Mouse (Mus musculus) heart, postnatal 25 days (tissue): ENCODE results near the gene Mast1. TPM values are rescaled to one million over a fixed set of nuclear protein-coding genes. Genes with fewer than 3 reads are reported as not detected.
"Not testable (repeated sequence)": the region's sequence is repeated elsewhere in the genome, so short reads cannot be mapped to it uniquely, and the experiment has no call there.

ENCODE experiments used
- DNase-seq: peaks from one replicate; pipeline ENCODE4 v3.0.0; 2022; ENCODE audit warnings: low spot score
- intact Hi-C: fragments of 180-260 bp; cut with DNase I; formaldehyde crosslinking; loops from one replicate; pipeline ENCODE4 v1.15.1; 2025
- total RNA-seq, 2 experiments: library from RNA; stranded (reverse); gene quantifications; 2 replicates each; pipeline ENCODE4 v1.2.3; 2021

The Mast1 gene
- total RNA-seq, 2 experiments from 2014 or later: 0.08 to 0.14 TPM

DNA sequence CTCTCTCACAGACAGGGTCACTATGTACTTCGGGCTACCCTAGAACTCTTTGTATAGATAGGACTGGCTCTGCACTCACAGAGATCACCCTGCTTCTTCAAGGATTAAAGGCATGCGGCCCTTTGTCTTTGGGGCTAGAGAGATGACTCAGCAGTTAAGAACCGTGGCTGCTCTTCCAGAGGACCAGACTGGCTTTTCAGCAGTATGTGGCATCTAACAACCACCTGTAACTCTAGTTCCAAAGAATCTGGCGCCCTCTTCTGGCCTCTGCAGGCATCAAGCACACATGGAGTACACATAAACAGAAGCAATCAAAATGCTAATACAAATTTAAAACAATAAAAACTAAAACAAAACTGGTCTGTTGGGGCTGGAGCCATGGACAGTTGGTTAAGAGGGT is 23.2 kb downstream of the Mast1 start:
- DNase-seq: no peak
- intact Hi-C loops: loop anchor here (5.0 kb wide), 1 partner anchor 78 kb away; the partner anchor contains the start of gene Hook2

DNA sequence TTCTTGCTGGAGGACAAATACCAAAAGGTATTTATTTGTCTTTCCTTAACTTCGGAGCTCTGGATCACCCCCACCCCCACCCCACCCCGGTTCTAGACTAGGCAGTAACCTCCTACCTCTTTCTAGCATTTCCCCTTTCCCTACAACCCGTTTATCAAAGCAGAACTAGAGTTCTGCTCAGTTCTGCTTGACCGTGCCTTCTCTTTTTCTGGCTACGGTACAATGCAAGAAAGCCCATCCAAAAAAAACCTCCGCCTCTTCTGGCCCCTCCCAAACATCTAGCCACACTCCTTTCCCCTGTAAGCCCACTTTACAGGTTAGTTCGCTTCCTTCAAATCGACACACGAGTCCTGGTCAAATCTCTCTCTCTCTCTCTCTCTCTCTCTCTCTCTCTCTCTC is 23.7 kb downstream of the Mast1 start:
- intact Hi-C loops: loop anchor here (5.0 kb wide), 1 partner anchor 79 kb away; the partner anchor contains the start of gene Hook2
- no peak for DNase-seq

DNA sequence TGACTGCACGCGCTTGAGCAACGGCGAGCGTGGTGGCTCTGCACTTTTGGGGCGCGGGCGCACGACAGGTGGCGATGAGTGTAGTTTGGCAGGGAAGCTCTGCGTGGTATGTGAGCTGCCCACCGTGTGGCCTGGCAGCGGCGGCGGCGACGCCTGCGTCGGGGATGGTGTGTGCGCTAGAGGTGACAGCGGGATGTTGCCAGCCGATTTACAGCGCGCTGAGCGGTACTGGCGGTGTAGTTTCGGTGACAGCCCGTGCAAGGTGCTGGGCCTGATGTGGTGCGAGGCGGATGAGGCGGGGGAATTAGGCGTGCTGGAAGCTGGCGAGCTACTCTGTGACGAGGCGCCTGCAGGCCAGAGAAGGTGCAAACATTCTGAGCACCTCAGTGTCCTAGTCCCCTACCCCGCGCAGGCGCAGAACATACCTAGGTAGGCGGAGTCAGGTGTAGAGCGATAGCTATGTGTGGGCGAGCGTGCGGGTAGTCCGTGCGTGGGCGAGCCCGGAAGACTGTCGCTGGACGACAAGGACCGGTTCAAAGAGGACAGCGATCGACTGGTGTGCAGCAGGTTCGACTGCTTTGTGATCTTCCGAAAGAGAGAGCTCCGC is 24.2 kb downstream of the Mast1 start:
- DNase-seq: peak; percentile 33
- intact Hi-C loops: loop anchor here (5.0 kb wide), 1 partner anchor 79 kb away; the partner anchor contains the start of gene Hook2

DNA sequence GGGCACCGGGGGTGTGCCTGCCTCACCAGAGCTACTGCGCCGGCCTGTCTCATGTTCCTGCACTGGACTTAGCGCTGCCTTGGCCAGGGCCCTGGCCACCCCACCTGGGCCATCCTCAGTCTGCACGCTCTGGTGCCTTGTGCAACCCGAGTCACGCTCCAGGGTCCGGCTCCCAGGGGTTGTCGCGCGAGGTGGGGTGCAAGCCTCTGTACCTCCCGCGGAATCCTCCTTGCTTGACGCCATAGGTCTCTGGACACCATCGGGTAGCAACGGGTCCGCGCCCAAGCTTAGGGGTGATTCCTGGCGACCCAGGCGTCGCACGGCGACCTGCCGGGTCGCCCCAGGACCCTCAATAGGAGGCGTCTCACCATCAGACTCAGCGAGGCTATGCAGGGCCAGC is 24.8 kb downstream of the Mast1 start:
- intact Hi-C loops: loop anchor here (5.0 kb wide), 1 partner anchor 80 kb away; the partner anchor contains the start of gene Hook2
- no peak for DNase-seq

- no peak for DNase-seq
- intact Hi-C loops: loop anchor here (5.0 kb wide), 1 partner anchor 80 kb away; the partner anchor contains the start of gene Hook2
Measured at GRCm38 (mm10) chr8:84911854-84912253, 25.3 kb downstream of the Mast1 start.

- no peak for DNase-seq
- intact Hi-C loops: loop anchor here (5.0 kb wide), 1 partner anchor 82 kb away; the partner anchor contains the start of gene Hook2
Measured at GRCm38 (mm10) chr8:84910551-84910950, 26.6 kb downstream of the Mast1 start.

DNA sequence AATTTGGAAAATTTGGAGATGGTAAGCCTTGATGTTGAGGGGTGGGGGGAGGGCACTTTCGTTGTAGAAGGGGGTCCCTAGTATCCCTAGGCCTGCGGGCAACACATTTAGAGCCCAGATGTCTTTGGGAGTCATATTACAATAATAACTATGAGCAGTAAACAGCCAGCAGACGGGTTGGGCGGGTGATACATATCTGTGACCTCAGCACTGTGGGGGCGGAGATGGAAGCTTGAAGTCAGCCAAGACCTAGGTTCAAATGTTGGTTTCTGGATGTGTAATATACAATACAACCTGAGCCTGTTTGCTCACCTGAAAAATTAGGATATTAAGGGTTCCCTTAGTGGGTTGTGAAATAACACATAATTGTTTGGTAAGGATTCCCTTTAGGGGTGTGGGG is 27.2 kb downstream of the Mast1 start:
- no peak for DNase-seq
- intact Hi-C loops: loop anchor here (5.0 kb wide), 1 partner anchor 82 kb away; the partner anchor contains the start of gene Hook2

DNA sequence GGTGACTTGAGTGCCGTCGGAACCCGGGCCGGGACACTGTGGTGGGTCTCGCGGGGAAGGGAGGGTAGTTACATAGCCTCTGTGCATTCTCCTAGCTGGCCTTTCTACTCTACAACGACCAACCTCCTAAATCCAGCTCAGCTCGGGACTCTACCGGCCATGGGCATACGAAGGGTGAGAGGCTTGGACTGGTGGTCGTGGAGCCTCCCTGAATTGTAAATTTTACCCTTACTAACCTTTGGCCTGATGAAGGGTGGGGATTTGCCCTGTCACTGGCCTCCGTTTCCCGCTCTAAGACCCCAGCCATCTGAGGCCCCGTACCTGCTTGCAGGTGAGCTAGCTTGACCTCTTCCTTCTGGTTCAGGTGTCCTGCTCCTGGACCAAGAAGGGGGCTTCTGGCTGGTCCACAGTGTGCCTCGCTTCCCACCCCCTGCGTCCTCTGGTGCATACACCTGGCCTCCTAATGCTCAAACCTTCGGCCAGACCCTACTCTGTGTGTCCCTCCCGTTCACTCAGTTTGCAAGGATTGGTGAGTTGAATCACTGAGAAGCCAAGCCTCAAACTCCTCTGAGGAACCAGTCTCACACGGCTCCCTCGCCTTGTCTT is 27.9 kb downstream of the Mast1 start:
- DNase-seq: no peak
- intact Hi-C loops: no loop called here

GRCm38 (mm10) chr8:84908421-84909161 is 28.6 kb downstream of the Mast1 start, which contains the start of gene Dnase2a:
Gene Dnase2a, plus strand, starts transcription at chr8:84908560.
- DNase-seq: peak; percentile 96
- intact Hi-C loops: no loop called here

DNA sequence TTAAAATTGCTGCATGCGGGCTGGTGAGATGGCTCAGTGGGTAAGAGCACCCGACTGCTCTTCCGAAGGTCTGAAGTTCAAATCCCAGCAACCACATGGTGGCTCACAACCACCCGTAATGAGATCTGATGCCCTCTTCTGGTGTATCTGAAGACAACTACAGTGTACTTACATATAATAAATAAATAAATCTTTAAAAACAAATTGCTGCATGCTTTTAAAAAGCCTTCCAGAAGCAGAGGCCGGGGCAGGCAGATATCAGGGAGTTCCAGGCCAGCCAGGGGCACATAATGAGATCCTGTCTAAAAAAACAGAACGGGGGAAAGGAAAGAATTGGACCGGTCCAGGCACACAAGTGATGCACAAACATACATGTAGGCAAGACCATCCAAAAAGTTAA is 29.2 kb downstream of the Mast1 start:
- DNase-seq, intact Hi-C loops: not testable (repeated sequence)

DNA sequence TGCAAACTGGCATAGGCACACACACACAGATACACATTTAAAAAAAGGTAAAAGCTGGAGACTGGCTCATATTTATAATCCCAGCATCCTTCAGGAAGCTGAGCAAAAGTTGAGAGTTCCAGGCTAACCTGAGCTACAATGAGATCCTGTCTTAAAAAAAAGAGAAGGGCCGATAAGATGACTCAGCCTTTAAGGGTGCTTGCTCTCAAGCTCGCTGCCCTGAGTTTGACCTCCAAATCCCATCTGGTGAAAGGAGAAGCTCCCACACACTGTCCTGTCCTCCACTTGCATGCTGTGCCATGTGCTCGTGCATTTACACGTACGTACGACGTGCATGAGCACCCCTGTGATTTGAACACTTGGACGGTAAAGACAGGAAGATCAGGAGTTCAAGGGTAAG is 29.7 kb downstream of the Mast1 start:
- no peak for DNase-seq
- intact Hi-C loops: no loop called here

DNA sequence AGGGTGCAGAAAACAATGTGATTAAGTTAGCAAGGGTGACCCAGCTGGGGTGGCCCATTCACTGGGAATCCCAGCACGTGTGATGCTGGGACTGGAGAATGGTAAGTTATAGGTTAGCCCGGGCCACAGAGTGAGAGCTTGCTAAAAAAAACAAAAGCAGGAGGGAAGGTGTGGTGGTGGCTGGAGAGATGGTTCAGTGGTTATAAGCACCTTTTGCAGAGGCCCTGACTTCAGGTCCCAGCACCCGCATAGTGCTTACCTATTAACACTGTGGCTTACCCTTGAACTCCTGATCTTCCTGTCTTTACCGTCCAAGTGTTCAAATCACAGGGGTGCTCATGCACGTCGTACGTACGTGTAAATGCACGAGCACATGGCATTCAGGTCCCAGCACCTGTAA is 30.1 kb downstream of the Mast1 start:
- intact Hi-C loops: no loop called here
- no peak for DNase-seq

GRCm38 (mm10) chr8:84904351-84904750 is 32.8 kb downstream of the Mast1 start:
- DNase-seq: no peak

DNA sequence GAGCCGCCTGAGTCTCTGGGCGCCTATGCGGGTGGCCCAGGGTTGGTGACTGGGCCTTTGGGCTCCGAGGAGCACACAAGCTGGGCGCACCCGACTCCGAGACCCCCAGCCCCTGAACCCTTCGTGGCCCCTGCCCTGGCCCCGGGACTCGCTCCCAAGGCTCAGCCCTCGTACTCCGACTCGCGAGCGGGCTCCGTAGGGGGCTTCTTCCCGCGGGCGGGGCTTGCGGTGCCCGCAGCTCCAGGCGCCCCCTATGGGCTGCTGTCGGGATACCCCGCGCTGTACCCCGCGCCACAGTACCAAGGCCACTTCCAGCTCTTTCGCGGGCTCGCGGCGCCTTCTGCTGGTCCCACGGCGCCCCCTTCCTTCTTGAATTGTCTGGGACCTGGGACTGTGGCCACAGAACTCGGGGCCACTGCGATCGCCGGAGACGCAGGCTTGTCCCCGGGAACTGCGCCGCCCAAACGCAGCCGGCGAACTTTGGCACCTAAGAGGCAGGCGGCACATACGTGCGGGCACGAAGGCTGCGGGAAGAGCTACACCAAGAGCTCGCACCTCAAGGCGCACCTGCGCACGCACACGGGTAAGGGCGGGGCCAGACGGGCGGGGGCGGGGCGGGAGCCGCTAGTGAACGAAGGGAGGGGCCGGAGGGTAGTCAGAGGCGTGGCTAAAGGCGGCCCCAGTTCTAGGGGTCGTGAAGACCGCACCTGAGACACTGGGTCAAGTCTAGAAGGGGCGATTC is 34.1 kb downstream of the Mast1 start:
- DNase-seq: peak; percentile 83
- intact Hi-C loops: loop anchor here (2.0 kb wide), 1 partner anchor 46 kb away; the partner anchor contains the start of gene Farsa

More at GRCm38 (mm10) chr8:84904351-84904750, 32.8 kb downstream of the Mast1 start:
- intact Hi-C loops: no loop called here

DNA sequence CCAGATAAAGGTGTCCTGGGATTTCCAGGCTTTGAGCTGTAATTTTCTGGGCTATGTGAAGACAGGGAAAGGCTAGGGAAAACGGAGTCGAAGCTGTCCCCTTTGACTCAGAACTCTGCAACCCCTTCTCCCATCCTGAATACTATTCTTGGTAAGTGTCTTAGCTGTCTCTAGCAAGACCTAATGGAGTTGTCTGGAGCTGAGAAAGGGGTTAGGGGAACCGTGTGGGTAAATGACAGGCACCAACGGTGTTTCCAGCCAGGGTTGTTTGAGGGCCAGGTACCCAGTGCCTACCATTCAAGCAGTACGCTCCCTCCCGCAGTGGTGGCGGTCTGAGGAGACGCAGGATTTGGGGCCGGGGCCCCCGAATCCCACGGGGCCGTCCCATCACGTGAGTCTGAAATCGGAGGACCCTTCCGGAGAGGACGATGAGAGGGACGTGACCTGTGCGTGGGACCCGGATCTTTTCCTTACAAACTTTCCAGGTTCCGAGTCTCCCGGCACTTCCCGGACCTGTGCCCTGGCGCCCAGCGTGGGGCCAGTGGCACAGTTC is 34.7 kb downstream of the Mast1 start:
- intact Hi-C loops: loop anchor here (2.0 kb wide), 1 partner anchor 46 kb away; the partner anchor contains the start of gene Farsa
- no peak for DNase-seq

DNA sequence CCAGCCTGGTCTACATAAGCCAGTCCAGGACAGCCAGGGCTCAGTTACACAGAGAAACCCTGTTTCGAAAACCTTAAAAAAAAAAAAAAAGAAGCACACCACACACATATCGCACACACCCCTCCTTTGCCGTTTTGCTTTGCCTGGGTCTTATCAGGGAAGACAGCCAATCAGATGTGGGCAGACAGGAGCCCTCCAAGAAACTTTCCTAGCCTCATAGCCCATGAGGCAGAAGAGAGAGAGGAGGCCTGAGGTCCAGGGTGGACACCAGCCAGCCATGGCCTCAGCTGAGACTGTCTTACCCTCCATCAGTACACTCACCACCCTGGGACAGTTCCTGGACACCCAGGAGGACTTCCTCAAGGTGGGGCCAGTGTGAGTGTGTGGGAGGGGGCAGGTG is 35.4 kb downstream of the Mast1 start, which contains the start of gene Klf1:
Klf1 (plus strand) TSS at position 177 of the 400 bp plus-strand sequence.
- intact Hi-C loops: loop anchor here (2.0 kb wide), 1 partner anchor 45 kb away; the partner anchor contains the start of gene Farsa
- no peak for DNase-seq

DNA sequence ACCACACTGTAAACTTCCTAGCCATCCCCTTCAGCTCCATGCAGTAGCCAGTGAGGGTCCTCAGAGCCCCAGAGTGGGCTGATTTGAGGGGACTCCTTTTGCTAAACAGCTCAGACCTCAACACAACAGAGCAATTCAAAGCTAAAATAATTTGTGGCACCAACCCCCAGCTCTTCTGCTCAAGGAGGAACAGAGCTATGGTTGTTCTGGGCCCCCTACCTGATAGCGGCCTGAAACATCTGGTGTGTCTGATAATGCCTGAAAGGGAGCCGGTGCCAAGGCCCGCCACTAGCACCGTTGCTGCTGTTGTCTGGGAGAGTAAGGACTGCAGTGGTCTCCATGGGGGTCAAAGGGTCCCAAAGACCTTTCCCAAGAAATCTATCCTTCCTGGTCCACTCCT is 36.1 kb downstream of the Mast1 start:
- DNase-seq: no peak
- intact Hi-C loops: no loop called here

DNA sequence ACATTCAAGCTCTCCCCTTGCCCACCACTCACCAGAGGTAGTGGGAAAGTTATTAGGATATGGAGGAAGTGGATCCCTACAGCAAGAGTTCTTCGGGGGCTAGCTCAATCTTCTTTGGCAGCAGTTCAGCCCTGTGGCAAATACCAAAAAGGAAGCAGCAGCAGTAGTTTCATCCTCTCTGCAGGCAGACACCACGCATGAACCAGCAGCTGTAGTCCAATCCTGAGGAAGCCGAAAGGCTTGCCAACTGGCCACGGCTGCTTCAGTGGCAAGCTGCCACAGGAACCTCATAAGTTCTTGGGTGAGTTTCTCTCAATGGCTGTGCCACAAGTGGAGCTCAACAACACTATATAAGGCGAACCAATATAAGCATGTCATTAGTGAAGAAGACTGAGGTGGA is 41.2 kb downstream of the Mast1 start:
- intact Hi-C loops: no loop called here

DNA sequence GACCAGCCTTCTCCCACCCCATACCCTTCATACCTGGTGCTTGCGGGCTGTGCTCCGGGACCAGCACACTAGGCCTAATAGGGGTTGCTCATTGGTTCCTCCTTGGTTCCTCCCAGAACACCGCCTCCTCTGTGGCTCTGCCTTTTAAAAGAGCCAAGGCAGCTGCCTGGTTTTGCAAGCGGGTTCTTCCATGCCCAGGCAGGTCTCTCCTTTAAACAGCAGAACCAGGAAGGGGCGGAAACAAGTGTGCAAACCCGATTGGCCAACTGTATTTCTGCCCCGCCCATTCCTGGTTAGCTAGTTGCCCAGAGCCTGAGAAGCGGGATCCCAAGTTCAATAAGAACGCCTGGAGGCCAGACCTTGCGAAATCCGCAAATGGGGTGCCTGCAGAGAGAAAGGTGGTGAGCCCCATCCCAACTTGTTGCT is 43.4 kb downstream of the Mast1 start, which contains the start of gene Gcdh:
Gcdh (minus strand) TSS at position 213 of the 426 bp plus-strand sequence.
- peak; percentile 90 for DNase-seq
- intact Hi-C loops: loop anchor here (5.0 kb wide), 1 partner anchor 36 kb away; the partner anchor contains the start of gene Farsa

More for the DNA sequence above, 41.2 kb downstream of the Mast1 start:
- no peak for DNase-seq
